Mouse (Mus musculus): ENCODE measurements around the gene Shroom3. TPM values are rescaled to one million over a fixed set of nuclear protein-coding genes. Genes with fewer than 3 reads are reported as not detected.

Shroom3 gene
- total and polyA plus RNA-seq, 3 experiments = not detected

DNA sequence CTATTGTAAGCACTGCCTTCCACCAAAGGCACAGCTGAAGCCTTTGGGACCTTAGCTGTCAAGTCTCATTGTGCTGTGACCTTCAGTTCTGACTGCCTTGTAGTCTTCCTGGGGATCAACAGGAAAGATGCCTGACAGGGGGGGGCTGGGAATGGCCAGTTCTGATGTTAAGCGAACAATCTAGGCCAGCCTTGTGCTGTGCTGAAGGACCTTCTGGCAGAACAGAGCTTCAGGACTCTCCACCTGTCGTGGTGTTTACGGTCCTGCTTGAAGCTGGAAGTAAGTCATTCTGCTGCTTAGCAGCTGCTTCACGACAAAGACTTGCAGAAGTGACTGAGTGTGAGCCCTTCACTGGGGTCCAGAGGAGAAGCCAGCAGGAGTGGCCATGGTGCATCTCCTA, 156.1 kb downstream of the Shroom3 start:
- no peaks in the 10 kb centered on the region for H3K4me1 ChIP-seq (ENCODE audit: control insufficient read depth in 1 of 2, insufficient read depth in 2 of 2, low read length in 2 of 2)
- H3K79me2 ChIP-seq (ENCODE audit: control insufficient read depth, insufficient read depth, low read length, poor library complexity) = no peaks in the 10 kb centered on the region
- no peaks in the 10 kb centered on the region for H3K27me3 ChIP-seq (ENCODE audit: control insufficient read depth in 1 of 2, insufficient read depth in 2 of 2, low read length in 2 of 2)
- H3K36me3 ChIP-seq (ENCODE audit: control insufficient read depth in 1 of 2, insufficient read depth in 2 of 2, low read length in 2 of 2) = no peaks in the 10 kb centered on the region
- H3K4me3 ChIP-seq (ENCODE audit: control insufficient read depth in 1 of 2, insufficient read depth in 1 of 2, low read depth in 2 of 2, low read length in 2 of 2) = no peak overlapping the region
- DNase-seq (ENCODE audit: low read depth, low spot score) = no peak
- H3K9ac ChIP-seq (ENCODE audit: control insufficient read depth, low read depth, low read length, poor library complexity, severe bottlenecking) = no peak overlapping the region
- TF ChIP-seq CHD1 (IDR thresholded peaks at IDR 0.05; ENCODE audit: low read depth, low read length) (no peak), SIN3A (IDR thresholded peaks at IDR 0.05; ENCODE audit: low read length) (no peak), ZKSCAN1 (IDR thresholded peaks at IDR 0.05; ENCODE audit: low read depth, low read length) (no peak), JUND (IDR thresholded peaks at IDR 0.05; ENCODE audit: low read depth, low read length) (no peak), UBTF (IDR thresholded peaks at IDR 0.05; ENCODE audit: borderline replicate concordance, insufficient read depth, low read depth, low read length) (no peak), SMC3 (IDR thresholded peaks at IDR 0.05; ENCODE audit: low read depth, low read length) (no peak), MYC (IDR thresholded peaks at IDR 0.05; ENCODE audit: low read depth, low read length) (no peak), TAL1 (IDR thresholded peaks at IDR 0.05; ENCODE audit: low read length) (no peak), EP300 (IDR thresholded peaks at IDR 0.05; ENCODE audit: low read depth in 1 of 2, low read length in 2 of 2) (no peak), RAD21 (IDR thresholded peaks at IDR 0.05; ENCODE audit: low read depth, low read length) (no peak), ZC3H11A (IDR thresholded peaks at IDR 0.05; ENCODE audit: low read depth, low read length) (no peak), CTCF (IDR thresholded peaks at IDR 0.05 in 2 of 3, conservative IDR thresholded peaks at IDR 0.05 in 1 of 3; ENCODE audit: control insufficient read depth in 1 of 3, insufficient read depth in 1 of 3, low read depth in 2 of 3, low read length in 3 of 3, poor library complexity in 1 of 3, severe bottlenecking in 1 of 3) (no peak), MAZ (IDR thresholded peaks at IDR 0.05; ENCODE audit: low read depth, low read length) (no peak), MXI1 (IDR thresholded peaks at IDR 0.05; ENCODE audit: low read depth, low read length) (no peak), ELF1 (IDR thresholded peaks at IDR 0.05; ENCODE audit: low read depth, low read length) (no peak), KAT2A (conservative IDR thresholded peaks at IDR 0.05; ENCODE audit: low read depth, low read length) (no peak)
- no peaks in the 10 kb centered on the region for H3K9me3 ChIP-seq (replicated peaks; ENCODE audit: insufficient read depth, low read length)
- no peak overlapping the region for H3K27ac ChIP-seq (ENCODE audit: control insufficient read depth, low read depth, low read length)

DNA sequence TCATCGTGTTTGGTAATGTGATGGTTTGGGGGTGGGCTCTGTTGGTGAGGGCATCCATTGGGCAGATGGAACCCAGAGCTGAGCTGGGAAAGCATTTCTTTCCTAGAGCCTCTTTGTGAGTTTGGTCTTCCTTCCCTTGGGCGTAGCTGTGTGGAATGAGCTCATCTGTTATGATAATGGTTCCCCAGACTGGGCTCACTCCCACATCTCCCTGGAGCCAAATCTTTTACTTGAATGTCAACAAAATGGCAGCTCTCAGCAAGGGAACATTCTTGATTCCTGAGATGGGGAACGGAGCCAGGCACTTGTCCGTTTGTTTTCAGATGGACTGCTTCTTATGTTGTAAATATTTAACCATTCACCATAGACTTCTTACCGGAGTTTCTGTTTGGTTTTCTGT, 158.2 kb downstream of the Shroom3 start:
- H3K27me3 ChIP-seq (ENCODE audit: control insufficient read depth in 1 of 2, insufficient read depth in 2 of 2, low read length in 2 of 2) = no peaks in the 10 kb centered on the region
- H3K9ac ChIP-seq (ENCODE audit: control insufficient read depth, low read depth, low read length, poor library complexity, severe bottlenecking) = no peak overlapping the region
- H3K36me3 ChIP-seq (ENCODE audit: control insufficient read depth in 1 of 2, insufficient read depth in 2 of 2, low read length in 2 of 2) = no peaks in the 10 kb centered on the region
- no peaks in the 10 kb centered on the region for H3K9me3 ChIP-seq (replicated peaks; ENCODE audit: insufficient read depth, low read length)
- DNase-seq (ENCODE audit: low read depth, low spot score) = no peak
- H3K4me1 ChIP-seq (ENCODE audit: control insufficient read depth in 1 of 2, insufficient read depth in 2 of 2, low read length in 2 of 2) = no peaks in the 10 kb centered on the region
- no peak for TF ChIP-seq TAL1 (IDR thresholded peaks at IDR 0.05; ENCODE audit: low read length)
- no peaks in the 10 kb centered on the region for H3K79me2 ChIP-seq (ENCODE audit: control insufficient read depth, insufficient read depth, low read length, poor library complexity)
- no peak overlapping the region for H3K27ac ChIP-seq (ENCODE audit: control insufficient read depth, low read depth, low read length)
- H3K4me3 ChIP-seq (ENCODE audit: control insufficient read depth in 1 of 2, insufficient read depth in 1 of 2, low read depth in 2 of 2, low read length in 2 of 2) = no peak overlapping the region

DNA sequence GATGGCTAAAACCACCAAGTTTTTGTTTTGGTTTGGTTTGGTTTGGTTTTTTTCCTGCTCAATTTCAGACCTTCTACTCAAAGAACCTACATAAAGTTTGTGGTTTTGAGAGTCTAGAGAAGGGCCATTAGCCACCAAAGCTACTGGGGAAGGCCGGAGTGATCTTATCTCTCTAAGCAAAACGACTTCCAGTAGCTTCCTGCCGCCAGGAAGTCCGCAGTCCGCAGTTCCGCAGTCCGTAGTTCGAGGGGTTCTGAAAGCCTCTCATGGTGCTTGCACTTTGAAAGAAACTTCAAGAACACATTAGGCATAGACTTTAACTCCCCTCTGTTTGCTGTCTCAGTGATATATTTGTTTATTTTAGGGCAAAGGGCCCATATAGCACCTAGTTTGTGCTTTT, 159.2 kb downstream of the Shroom3 start:
- Histone ChIP-seq H3K4me1 (ENCODE audit: control insufficient read depth in 1 of 2, insufficient read depth in 2 of 2, low read length in 2 of 2) (no peaks in the 10 kb centered on the region), H3K4me3 (ENCODE audit: control insufficient read depth in 1 of 2, insufficient read depth in 1 of 2, low read depth in 2 of 2, low read length in 2 of 2) (no peak overlapping the region), H3K27me3 (ENCODE audit: control insufficient read depth in 1 of 2, insufficient read depth in 2 of 2, low read length in 2 of 2) (no peaks in the 10 kb centered on the region), H3K9ac (ENCODE audit: control insufficient read depth, low read depth, low read length, poor library complexity, severe bottlenecking) (no peak overlapping the region), H3K27ac (ENCODE audit: control insufficient read depth, low read depth, low read length) (no peak overlapping the region), H3K36me3 (ENCODE audit: control insufficient read depth in 1 of 2, insufficient read depth in 2 of 2, low read length in 2 of 2) (no peaks in the 10 kb centered on the region), H3K79me2 (ENCODE audit: control insufficient read depth, insufficient read depth, low read length, poor library complexity) (no peaks in the 10 kb centered on the region), H3K9me3 (replicated peaks; ENCODE audit: insufficient read depth, low read length) (no peaks in the 10 kb centered on the region)
- TF ChIP-seq TCF12 (IDR thresholded peaks at IDR 0.05; ENCODE audit: low read depth, low read length) (no peak), NRF1 (IDR thresholded peaks at IDR 0.05; ENCODE audit: insufficient read depth, low read depth, low read length, poor library complexity, severe bottlenecking) (no peak), KAT2A (conservative IDR thresholded peaks at IDR 0.05; ENCODE audit: low read depth, low read length) (no peak), ZMIZ1 (IDR thresholded peaks at IDR 0.05; ENCODE audit: low read depth, low read length) (no peak)
- no peak for DNase-seq (ENCODE audit: low read depth, low spot score)
